Mouse (Mus musculus) kidney, embryonic 14.5 days (tissue): ENCODE measurements around the gene Pdzd7. TPM values are rescaled to one million over a fixed set of nuclear protein-coding genes. Genes with fewer than 3 reads are reported as not detected.

ENCODE experiments used
- ATAC-seq: fragments of 200-750 bp; cut with Nextera tagmentation; 2 replicates; pipeline ENCODE4 v1.8.0; 2017; ENCODE audit warnings: moderate number of reproducible peaks, mild to moderate bottlenecking, moderate TSS enrichment, moderate library complexity; ENCODE audit not compliant: low FRiP score, low TSS enrichment
- H3K27ac ChIP-seq: fragments of 300-500 bp; sonication (generic); 2 replicates; pipeline ENCODE4 v1.5.1; 2014; ENCODE audit warnings: low read depth, mild to moderate bottlenecking, low read length, moderate library complexity, mixed read lengths
- H3K27me3 ChIP-seq: fragments of 300-500 bp; sonication (generic); 2 replicates; pipeline ENCODE4 v1.6.1; 2014; ENCODE audit warnings: mild to moderate bottlenecking, low read length; ENCODE audit not compliant: control insufficient read depth, insufficient read depth
- H3K36me3 ChIP-seq: fragments of 300-500 bp; sonication (generic); 2 replicates; pipeline ENCODE4 v1.6.1; 2014; ENCODE audit warnings: low read length, mixed read lengths; ENCODE audit not compliant: control insufficient read depth, insufficient read depth
- H3K4me1 ChIP-seq: fragments of 300-500 bp; sonication (generic); 2 replicates; pipeline ENCODE4 v1.6.1; 2014; ENCODE audit warnings: low read length, mixed read lengths; ENCODE audit not compliant: control insufficient read depth, insufficient read depth
- H3K4me2 ChIP-seq: fragments of 300-500 bp; sonication (generic); replicated peaks from 2 replicates; pipeline ENCODE4 v1.6.1; 2014; ENCODE audit warnings: low read depth, mild to moderate bottlenecking, low read length
- H3K4me3 ChIP-seq: fragments of 300-500 bp; sonication (generic); 2 replicates; pipeline ENCODE4 v1.5.1; 2014; ENCODE audit warnings: mild to moderate bottlenecking, low read length
- H3K9ac ChIP-seq: fragments of 300-500 bp; sonication (generic); 2 replicates; pipeline ENCODE4 v1.6.1; 2014; ENCODE audit warnings: low read depth, mild to moderate bottlenecking, low read length, moderate library complexity
- H3K9me3 ChIP-seq: fragments of 300-500 bp; sonication (generic); 2 replicates; pipeline ENCODE4 v1.6.1; 2016; ENCODE audit warnings: low read length; ENCODE audit not compliant: control insufficient read depth
- WGBS: fragments of 180-500 bp; shearing (Covaris S2); extraction: QIAGEN DNeasy Blood & Tissue Kit; methylation state at CpG from one replicate; pipeline ENCODE4 v1.1.7; 2014; 5-methylcytosine and 5-hydroxymethylcytosine counted together
- polyA plus RNA-seq: library from polyadenylated mRNA; unstranded; fragments of >200 nt; fragmentation: Nextera tagmentation; extraction: Ambion mirVana; gene quantifications from 2 replicates; pipeline ENCODE4 v1.2.1, GENCODE M21; 2014

Pdzd7 gene
- polyA plus RNA-seq, 1 experiment from 2014 or later = 1.4 TPM

DNA sequence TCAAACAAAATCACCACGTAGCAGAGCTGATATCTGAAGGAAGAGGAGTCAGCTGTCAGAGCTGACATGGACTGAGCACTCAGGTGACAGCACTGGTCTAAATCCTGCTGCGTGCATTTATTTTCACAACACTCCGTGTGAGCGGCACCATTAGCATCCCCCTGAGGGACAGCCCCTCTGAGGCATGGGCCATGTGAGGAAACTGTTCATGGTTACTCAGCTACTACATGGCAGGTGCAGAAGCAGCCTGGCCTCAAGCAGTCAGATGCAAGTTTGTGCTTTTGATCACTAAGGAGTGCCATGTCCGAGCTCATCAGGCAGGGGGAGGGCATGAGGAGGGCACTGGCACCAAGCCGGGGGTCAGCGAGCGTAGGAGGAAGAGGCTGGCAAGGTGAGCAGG, 45.9 kb downstream of the Pdzd7 start:
- 84% methylated on average over 8 of the region's 8 CpGs for WGBS
- Histone ChIP-seq H3K9ac (no peak overlapping the region), H3K4me3 (no peak overlapping the region), H3K27me3 (no peaks in the 10 kb centered on the region), H3K36me3 (peaks cover 51% of the 10 kb centered on the region), H3K4me1 (no peaks in the 10 kb centered on the region), H3K27ac (no peak overlapping the region), H3K4me2 (no peak overlapping the region), H3K9me3 (no peaks in the 10 kb centered on the region)
- no peak for ATAC-seq

- no peaks in the 10 kb centered on the region for H3K27me3 ChIP-seq
- no peak overlapping the region for H3K9ac ChIP-seq
- no peaks in the 10 kb centered on the region for H3K9me3 ChIP-seq
- no peaks in the 10 kb centered on the region for H3K4me1 ChIP-seq
- no peak overlapping the region for H3K4me3 ChIP-seq
- H3K27ac ChIP-seq = no peak overlapping the region
- peaks cover 34% of the 10 kb centered on the region; the same call in 1 of the 2 replicates for H3K36me3 ChIP-seq
- no peak for ATAC-seq
- H3K4me2 ChIP-seq = no peak overlapping the region
- WGBS = 90% methylated on average over 11 of the region's 11 CpGs
Measured at GRCm38 (mm10) chr19:44997786-44998185, 47.7 kb downstream of the Pdzd7 start.

- Histone ChIP-seq H3K9ac (no peak overlapping the region), H3K4me1 (peaks cover 37% of the 10 kb centered on the region), H3K4me3 (no peak overlapping the region), H3K9me3 (no peaks in the 10 kb centered on the region), H3K36me3 (peaks cover 13% of the 10 kb centered on the region; the same call in 1 of the 2 replicates), H3K27me3 (no peaks in the 10 kb centered on the region), H3K4me2 (no peak overlapping the region), H3K27ac (no peak overlapping the region)
- 54% methylated on average over 7 of the region's 7 CpGs for WGBS
- ATAC-seq = no peak
Measured at GRCm38 (mm10) chr19:44992712-44993111, 52.8 kb downstream of the Pdzd7 start.

DNA sequence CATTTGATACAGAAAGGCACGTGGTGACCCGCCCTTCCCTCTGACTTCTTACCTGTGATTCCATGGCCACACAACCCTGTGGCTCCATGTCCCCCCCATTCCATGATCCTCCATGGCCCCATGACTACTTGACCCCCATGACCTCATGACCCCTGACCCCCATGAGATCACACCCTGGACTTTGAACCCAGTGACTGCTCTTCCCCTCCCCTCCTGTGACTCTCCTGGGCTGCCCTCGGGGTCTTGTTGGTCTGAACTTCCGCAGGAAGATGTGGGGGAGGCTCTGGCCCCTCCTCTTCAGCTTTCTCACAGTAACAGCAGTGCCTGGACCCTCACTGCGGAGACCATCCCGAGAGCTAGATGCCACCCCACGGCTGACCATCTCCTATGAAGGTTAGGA, 53.3 kb downstream of the Pdzd7 start:
- no peak overlapping the region for H3K9ac ChIP-seq
- H3K27me3 ChIP-seq = no peaks in the 10 kb centered on the region
- peaks cover 37% of the 10 kb centered on the region for H3K4me1 ChIP-seq
- ATAC-seq = no peak
- H3K4me2 ChIP-seq = no peak overlapping the region
- 24% methylated on average over 7 of the region's 7 CpGs for WGBS
- H3K4me3 ChIP-seq = no peak overlapping the region
- H3K36me3 ChIP-seq = peaks cover 8% of the 10 kb centered on the region; the same call in 1 of the 2 replicates
- H3K27ac ChIP-seq = no peak overlapping the region
- no peaks in the 10 kb centered on the region for H3K9me3 ChIP-seq

DNA sequence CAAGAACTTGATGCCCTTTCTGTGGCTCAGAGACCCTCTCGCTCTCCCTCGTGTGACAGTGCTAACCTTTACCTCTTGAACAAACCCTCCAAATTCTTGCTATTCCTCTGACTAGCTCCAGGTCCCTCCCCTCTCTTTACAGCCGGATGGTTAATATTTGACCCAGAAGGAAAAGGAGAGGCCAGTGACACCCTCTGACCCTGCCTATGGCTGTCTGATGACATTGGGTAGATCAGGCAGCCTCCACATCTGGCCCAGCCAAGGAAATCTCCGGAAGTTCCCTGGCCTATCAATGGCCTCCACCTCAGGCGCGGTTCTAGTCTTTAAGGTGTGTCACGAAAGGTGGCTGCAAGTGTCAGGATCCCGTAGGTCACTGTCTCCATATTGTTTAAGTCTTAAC, 54.5 kb downstream of the Pdzd7 start:
- peak overlapping the region; percentile 99 for H3K4me2 ChIP-seq
- H3K27me3 ChIP-seq = no peaks in the 10 kb centered on the region

DNA sequence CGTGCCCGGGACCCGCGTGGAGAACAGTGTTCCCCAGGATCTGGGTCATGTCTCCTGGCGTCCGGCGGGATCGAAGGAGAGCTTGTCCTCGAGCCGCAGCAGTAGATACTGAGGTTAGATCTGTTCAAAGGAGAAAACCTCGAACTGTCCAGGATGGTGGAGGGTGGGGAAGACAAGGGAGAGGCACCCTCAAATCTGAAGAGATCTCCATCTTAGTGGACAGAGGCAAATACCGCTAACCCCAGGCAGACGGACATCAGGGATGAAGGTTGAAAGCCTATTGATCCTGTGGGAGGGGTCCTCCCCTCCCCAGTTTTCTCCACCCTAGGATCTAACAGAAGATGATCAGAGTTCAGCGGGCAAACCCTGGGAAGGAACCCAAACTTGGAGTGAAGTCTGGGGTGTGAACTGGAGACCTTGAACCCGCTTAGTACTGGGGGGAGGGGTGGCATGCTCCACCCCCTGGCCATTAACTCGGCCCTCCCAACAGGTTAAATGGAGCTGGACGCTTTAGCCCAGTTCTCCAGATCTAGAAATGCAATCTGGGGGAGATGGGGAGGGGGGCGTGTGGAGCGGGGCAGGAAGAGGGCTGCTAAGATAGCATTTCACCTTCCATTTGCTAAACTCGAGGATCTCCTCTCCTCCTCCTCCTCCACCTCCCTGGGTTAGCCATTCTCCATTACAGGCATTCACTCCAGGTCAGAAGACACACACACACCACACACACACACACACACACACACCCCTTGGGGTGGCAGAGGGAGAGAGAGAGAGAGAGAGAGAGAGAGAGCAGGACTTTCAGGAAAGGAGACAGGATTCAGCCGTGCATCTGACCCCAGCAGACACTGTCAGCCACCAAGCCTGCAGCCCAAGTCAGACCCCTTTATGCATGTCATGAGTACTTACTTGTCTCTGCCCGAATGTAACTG, 55.7 kb downstream of the Pdzd7 start:
- Histone ChIP-seq H3K9me3 (no peaks in the 10 kb centered on the region), H3K36me3 (peaks cover 4% of the 10 kb centered on the region; the same call in 1 of the 2 replicates), H3K4me2 (peak overlapping the region; percentile 99), H3K4me3 (peak overlapping the region; percentile 75), H3K27me3 (no peaks in the 10 kb centered on the region), H3K4me1 (peaks cover 37% of the 10 kb centered on the region), H3K9ac (peak overlapping the region; percentile 74), H3K27ac (no peak overlapping the region)
- peak; percentile 25; the same call in 1 of the 2 replicates for ATAC-seq
- WGBS = 3% methylated on average over 22 of the region's 22 CpGs

More for the DNA sequence above, 54.5 kb downstream of the Pdzd7 start:
- H3K9me3 ChIP-seq = no peaks in the 10 kb centered on the region
- no peak overlapping the region for H3K4me3 ChIP-seq
- 76% methylated on average over 8 of the region's 8 CpGs for WGBS
- H3K9ac ChIP-seq = no peak overlapping the region; the same call in 1 of the 2 replicates
- no peak overlapping the region for H3K27ac ChIP-seq
- peaks cover 4% of the 10 kb centered on the region; the same call in 1 of the 2 replicates for H3K36me3 ChIP-seq
- ATAC-seq = no peak
- peaks cover 37% of the 10 kb centered on the region for H3K4me1 ChIP-seq

DNA sequence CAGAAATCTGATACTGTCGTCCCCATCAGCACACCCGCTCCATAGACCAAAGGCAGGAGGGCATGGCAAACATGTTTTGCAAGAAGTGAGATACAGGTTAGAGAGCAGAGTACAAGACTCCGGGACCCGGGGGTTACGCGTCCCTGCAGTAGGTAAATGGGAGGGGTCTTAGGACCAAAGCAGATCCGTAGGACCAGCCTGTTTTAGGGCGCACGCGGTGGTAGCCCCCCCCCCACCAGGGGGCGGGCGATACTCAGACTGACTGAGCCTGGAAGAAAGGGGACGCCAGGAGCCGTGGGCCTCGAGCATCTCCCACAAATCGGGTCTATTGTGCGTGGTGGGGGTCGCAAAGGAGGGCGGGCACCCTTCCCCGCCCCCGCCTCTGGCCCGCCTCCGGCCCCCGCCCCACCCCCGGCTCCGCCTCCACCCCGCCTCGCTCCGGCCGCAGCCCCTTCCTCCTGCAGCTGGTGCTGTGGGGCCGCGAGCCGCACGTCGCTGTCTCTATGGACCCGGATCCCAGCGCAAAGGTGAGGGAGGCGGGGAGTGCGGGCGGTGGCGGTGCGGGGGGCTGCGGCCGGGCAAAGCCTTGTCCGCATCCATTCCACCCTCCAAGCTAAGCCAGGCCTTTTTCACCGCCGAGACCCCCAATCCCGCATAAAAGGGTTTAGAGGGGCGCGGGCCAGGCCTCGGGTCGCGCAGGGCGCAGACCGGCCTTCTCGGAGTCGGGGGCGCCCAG, 56.5 kb downstream of the Pdzd7 start, which contains the start of gene Sema4g:
Gene Sema4g, plus strand, starts transcription at position 271 of the 736 bp plus-strand sequence.
- peak; percentile 63 for ATAC-seq
- Histone ChIP-seq H3K9me3 (no peaks in the 10 kb centered on the region), H3K27ac (no peak within 1 kb of the TSS), H3K4me2 (peak within 1 kb of the TSS; percentile 99), H3K27me3 (no peaks in the 10 kb centered on the region), H3K4me3 (peak within 1 kb of the TSS; percentile 75), H3K9ac (peak within 1 kb of the TSS; percentile 74), H3K4me1 (peaks cover 37% of the 10 kb centered on the region), H3K36me3 (peaks cover 4% of the 10 kb centered on the region; the same call in 1 of the 2 replicates)
- under 1% methylated on average over 53 of the region's 58 CpGs for WGBS

GRCm38 (mm10) chr19:44988321-44988720, 57.2 kb downstream of the Pdzd7 start:
- H3K4me1 ChIP-seq = peaks cover 37% of the 10 kb centered on the region
- H3K36me3 ChIP-seq = peaks cover 7% of the 10 kb centered on the region; the same call in 1 of the 2 replicates
- H3K27ac ChIP-seq = no peak overlapping the region
- 17% methylated on average over 9 of the region's 9 CpGs for WGBS
- H3K4me2 ChIP-seq = peak overlapping the region; percentile 99
- no peaks in the 10 kb centered on the region for H3K9me3 ChIP-seq
- peak overlapping the region; percentile 75 for H3K4me3 ChIP-seq
- peak overlapping the region; percentile 74; the same call in 1 of the 2 replicates for H3K9ac ChIP-seq
- no peaks in the 10 kb centered on the region for H3K27me3 ChIP-seq
- ATAC-seq = no peak
